Mouse (Mus musculus): Measurements from ENCODE around the gene Msi2.

Gene Msi2

DNA sequence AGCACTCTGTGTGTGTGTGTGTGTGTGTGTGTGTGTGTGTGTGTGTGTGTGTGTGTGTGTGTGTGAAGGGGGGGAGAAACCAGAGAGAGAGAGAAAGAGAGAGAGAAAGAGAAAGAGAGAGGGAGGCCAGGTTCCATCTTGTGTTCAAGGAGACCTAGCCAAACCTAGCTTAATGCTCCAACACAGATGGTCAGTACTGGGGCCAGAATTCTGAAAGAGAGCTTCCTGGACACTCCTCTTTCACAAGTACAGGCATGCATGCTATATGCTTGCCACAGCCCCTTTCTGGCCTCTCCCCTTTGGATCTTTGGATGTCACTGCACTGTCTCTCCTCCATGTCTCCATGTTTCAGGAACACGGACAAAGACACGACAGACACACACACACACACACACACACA is 41.7 kb downstream of the Msi2 start:
- DNase-seq (ENCODE audit: low spot score in 2 of 2), result no peak

DNA sequence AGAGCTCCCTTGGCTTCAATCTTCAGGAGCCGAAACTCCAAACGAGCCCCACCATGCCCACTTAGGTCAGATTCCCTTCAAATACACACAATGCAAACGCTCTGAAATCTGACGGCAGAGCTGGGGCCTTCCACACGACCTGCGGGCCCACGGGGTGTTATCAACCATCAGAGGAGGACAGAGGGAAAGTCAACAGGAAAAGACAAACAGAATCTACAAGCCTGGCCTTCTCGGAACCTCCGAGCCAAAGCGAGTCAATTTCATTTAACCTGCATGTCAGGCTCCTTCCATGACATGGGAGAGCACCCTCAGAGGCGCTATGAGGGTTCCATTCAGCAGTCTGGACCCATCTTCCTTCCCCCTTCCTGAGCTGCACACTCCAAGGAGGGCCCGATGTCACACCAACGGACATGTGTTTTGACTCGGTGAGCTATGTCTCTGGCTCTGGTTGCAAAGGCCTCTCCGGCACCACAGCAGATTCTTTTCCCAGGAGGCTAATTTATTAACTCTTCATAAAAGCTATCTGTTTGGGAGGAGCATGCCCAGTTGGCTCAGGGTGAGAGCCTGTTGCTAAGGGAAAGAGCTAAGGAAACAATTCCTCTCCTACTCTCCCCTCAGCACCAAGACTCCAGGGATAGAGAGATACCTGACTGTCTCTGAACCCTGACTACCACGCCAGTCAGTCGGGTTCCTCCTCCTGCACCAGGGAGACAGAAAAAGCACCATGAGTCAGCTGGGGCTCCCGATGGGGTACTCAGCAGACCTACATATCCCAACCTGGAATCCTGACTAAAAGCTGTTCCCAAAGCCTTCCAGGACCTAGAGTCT is 42.6 kb downstream of the Msi2 start:
- no peak for DNase-seq (ENCODE audit: low spot score in 2 of 2)

DNA sequence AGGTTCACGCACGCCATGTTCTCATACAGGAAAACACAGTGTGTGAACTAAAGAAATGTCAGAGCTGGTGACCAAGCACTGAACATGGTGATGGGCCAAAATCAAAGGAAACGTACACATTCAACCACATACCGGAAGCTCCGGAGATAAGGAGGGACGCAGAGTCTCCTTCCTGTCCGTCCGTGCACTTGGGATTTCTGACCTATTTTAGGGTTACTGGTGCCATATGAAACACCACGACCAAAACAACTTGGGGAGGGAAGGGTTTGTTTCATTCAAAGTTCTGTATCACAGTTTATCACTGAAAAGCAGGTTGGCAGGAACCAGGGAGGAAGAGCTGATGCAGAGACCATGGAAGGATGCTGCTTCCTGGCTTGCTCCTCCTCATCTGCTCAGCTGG is 44.2 kb downstream of the Msi2 start:
- DNase-seq (ENCODE audit: low spot score in 2 of 2), result no peak

DNA sequence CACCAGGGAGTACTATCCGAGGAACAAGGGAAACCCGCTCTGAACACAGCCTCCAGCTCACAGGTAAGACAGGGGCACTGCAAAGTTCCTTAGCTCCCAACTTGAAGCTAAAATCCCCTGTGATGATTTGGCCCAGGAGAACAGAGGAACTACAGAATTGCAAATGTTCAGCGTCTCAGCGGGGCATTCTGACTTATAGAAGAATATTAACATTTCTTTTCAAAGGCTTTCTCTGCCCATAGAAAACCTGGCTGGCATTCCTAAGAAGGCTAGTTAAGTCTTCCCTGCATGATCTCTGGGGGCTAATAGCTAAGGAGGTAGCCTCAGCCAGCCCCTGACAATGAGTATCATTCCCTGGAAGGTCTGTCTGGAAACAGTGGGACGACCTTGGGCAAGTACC is 47.4 kb downstream of the Msi2 start:
- no peak for DNase-seq (ENCODE audit: low spot score in 2 of 2)

DNA sequence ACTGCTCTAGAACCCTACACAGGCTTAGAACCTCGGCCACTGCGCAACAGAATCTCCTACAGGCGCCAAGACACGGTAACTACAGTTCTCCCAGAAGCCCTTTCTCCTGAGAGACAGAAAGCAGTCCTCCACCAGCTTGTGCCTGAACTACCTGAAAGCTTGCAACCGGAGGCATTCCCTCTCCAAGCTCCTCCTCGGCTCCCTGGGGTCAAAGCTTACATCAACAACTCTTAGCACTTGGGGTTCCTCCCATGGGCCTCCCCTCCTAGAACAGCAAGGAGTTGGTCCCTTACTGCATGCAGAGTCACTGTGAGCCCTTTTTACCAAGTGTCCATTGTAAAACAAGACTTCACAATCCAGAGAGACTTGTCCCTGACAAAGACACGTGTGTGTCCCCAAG is 49.2 kb downstream of the Msi2 start:
- DNase-seq (ENCODE audit: low spot score in 2 of 2), result no peak

DNA sequence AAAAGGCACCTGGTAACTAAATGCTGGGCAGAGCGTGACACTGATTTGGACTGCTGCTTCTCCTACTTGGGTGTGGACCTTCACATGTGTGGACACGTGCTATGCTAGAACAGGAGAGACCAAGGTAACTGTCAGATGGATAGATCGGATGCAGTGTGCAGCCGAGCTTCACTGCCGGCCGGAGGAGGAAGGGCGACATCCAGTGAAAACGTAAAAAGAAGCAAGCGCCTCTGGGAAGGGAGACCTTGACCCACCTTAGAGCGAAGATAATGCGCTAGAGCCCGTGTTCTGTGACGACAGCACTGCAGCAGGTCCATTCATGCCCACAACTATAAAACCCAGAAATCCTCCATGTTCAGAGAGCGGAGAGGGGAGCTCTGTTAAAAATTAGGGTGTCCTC is 50.0 kb downstream of the Msi2 start:
- no peak for DNase-seq (ENCODE audit: low spot score in 2 of 2)

DNA sequence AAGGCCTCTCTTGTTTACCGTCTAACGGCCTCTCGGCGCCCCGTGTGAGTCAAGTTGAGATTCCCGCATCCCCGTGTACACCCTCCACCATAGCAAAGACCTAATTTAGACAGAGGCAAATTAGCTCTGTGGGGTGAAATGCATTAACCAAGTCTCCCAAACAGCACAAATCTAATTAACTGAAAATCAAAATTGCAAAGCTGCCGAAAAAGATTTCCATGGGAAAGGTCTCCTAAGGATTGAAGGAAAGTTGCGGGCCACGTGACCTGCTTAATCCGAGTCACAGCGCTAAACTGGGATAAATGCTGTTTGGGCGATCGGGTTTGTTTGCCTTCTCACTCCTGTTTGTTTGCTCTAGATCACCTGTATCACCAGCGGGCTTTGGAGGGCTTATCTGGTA is 52.5 kb downstream of the Msi2 start:
- no peak for DNase-seq (ENCODE audit: low spot score in 2 of 2)

DNA sequence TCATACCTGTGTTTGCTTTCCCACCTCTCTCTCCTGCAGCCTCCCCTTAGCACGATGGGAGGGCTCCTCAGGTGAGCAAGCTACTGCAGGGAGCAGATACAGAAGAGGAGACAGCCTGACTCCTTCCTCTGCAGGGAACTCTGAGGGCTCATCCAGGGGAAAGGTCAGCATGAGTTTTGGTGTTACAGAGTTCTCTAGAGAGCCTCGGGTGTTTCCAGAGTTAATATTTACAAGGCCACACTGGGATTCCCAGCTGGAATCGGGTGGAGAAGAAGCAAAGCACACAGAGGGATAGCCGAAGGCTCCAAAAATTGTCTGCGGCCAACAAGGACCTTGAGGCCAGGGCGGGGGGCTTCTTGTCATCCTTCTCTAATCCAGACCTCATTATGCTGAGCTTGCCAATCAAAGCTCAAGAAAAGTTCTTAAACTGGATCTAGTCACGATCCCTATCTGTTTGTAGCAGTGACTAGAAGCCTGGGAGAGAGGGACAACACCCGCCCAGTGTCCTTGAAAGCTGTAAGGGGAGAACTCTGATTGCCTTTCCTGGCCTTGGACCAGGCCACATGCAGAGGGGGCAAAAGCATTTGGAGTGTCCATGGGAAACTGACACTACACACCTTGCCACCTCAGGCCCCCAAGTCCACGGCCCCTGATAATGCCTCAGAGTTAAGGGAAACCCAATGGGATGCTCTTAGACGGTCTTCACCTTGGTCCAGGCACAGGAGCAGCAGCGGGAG is 56.7 kb downstream of the Msi2 start:
- no peak for DNase-seq (ENCODE audit: low spot score in 2 of 2)

DNA sequence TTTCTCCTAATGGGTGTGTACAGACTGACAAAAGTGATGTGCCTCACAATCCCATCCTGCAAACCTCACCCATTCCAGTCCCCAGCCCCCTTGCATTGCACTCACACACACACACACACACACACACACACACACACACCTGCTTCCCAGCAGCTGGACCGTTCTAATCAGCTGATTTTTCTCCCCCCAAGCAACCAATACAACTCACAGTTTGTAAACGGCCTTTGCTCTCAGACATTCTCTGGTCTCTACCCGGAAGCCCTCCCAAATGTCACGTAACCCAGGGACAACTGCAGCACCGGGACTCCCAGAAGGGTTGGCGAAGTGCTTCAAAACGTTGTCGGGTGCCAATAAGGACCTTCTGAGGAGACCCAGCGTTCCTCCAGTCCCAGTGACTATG is 57.9 kb downstream of the Msi2 start:
- no peak for DNase-seq (ENCODE audit: low spot score in 2 of 2)

DNA sequence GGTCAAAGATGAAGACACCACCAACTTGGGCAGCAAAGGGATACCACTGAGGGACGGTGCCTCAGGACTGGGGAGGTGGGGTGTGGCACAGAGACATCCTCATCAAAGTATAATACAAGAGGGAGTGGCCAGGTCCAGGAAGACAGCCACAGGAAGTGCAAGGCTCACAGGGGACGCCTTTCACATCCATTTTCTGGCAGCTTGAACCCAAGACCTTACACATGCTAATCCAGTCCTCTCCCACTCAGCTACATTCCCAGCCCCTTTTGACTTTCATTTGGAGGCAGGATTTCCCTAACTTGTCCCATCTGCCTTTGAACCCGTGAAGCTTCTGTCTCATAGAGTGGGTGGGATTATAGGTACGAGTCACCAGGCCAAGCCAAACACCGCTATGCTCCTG is 59.4 kb downstream of the Msi2 start:
- DNase-seq (ENCODE audit: low spot score in 2 of 2), result no peak

DNA sequence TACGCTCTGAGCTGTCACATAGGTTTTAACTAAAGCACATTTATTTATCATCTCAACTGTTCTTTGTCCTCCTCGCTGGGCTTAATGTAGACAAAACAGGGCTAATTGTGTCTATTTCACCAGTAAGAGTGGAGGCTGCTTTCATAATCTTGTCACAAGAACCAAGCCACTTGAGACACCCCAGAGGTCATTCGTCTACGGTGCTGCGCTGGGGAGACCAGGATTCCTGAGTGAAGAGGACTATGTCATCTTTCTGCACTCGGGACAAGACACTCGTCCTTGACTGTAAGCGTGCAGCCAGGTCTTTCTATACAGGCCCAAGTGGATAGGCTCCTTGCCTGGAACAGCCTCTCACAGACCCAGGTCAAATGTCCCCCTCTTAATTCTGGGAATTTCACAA is 62.5 kb downstream of the Msi2 start:
- DNase-seq (ENCODE audit: low spot score in 2 of 2), result no peak

DNA sequence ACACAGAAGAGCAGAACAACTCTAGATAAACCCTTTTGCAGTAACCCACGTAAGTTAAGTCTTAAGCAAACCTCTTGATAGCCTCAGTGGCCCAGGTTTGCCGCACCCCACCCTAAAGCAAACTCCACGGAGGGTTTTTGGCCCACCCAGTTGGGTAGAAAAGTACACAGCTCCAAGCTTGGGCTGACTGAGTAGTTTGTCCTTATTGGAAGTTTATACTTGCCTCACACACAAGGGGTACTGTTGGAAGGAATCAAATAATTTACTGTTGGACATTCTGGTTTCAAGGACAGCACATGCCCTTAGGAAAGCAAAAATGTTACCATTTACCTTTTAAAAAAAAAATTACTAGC is 63.1 kb downstream of the Msi2 start:
- DNase-seq (ENCODE audit: low spot score in 2 of 2), result no peak

DNA sequence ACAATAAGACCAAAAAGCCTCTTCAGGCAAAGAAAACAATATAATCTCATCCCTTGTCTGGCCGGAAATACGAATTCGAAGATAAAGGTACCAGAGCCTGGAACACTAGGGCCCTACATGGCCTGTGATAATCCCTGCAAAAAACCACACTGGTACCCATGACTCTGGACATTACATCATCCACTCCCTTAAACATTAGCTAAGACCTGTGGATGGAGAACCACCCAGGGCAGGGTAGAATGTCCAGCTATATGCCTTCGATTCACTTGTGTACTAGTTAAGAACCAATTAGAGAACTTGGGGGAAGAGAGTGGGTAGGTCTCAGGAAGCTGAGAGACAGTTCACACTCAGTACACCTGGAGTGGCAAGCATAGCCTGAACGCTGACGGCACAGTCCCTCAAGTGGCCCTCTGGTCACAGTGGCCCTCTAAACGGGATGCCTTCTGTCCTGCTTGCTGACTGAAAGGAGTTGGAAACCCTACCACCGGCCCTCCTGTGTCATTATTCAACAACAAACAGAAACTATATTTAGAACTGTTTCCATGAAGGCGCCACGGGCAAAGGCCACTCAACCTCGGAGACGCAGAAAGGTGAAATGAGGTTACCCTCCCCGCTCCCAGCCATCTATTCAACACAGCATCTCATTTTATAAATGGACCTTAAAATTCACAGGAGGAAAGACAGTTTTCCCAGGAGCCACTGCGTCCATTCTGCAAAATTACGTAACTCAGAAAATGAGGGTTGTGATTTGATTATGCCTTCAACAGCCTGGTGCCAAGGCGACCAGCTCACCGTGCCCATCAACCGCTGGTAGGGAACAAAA is 63.7 kb downstream of the Msi2 start:
- DNase-seq (ENCODE audit: low spot score in 2 of 2), result no peak

DNA sequence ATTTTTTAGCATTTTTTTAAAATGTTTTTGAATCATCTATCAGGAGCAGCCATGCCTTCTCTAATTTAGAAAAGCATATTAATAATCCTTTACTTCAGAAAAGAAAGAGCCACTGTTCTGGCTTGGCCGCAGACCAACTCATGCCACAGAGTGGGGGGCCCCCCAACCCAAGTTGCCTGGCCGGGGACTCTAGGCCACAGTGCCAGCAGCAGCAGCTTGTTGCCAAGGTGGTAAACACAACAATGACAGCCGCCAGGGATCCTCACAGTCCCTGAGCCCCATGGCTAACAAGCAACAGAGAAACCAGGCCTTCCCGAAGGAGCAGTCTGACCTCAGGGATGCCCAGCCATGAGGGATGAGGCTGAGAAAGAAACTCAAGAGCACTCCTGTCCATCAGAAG is 68.0 kb downstream of the Msi2 start:
- no peak for DNase-seq (ENCODE audit: low spot score in 2 of 2)

DNA sequence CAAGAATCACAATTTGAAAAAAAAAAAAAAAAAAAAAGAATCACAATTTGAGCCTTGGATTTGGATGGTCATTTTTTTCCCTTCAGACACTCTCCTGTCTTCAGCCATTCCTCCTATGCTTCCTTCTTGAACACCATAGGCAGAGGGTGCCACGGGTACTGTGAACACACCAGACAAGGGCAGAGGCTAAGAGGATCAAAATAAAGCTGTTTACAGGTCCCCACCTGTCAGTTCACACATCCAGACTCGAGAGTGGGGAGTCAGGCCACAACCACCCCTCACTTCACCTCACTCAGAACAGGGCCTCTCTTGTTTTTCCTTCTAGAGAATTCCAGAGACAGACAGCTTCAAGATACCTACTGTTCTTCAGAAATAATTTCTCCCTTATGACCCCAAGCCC is 69.3 kb downstream of the Msi2 start:
- no peak for DNase-seq (ENCODE audit: low spot score in 2 of 2)

DNA sequence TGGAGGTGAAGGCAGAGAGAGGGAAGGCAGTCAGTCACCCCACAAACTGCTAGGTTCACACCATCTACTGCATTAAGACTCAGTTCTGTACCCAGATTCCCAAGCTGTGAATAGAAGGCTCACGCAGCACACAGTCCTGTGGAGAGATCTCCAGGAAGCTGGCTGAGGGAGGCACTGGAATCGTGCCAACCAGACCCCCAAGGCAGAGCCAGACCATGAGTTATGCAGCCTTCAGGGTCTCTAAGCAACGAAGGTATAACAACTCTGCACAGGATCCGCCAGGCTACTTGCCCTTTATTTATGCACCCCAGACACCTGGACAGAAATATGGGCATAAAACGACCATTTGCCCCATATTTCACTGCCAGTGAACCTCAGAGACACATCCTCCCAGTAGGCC is 69.9 kb downstream of the Msi2 start:
- no peak for DNase-seq (ENCODE audit: low spot score in 2 of 2)

DNA sequence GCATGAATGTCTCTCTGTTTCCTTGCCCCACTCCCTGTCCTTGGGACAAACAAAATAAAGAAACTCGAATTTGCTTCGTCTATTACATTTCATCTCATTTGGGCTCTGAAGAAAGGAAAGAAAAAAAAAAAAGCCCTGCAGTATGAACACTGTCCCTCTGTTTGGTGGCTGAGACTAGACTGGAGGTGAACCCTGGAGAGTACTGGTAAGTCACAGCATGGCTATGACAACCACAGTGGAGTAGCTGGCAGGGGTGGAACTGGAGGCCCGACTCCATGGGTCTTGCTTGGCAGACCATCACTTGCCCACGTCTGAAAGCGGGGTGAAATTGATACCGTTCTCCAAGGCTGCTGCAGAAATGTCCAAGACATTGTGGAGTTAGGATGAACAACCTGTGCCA is 71.8 kb downstream of the Msi2 start:
- no peak for DNase-seq (ENCODE audit: low spot score in 2 of 2)

DNA sequence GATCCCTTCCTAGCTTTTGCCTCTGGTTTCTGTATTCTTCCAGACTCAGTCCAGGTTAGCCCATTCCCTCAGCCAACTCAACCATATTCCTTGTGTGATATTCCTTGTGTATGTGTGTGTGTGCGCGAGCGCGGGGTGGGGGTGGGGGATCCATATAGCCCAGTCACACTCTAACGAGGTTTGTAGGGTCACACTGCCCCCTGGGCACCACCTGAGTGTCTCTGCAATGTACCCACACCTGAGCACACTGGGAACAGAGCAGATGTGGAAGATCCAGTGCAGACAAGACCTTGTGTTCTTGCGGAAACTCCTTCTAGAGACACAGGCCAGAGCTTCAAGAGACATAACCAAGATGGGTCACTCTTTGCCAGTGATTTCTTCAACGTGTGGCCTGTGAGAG is 72.5 kb downstream of the Msi2 start:
- no peak for DNase-seq (ENCODE audit: low spot score in 2 of 2)

DNA sequence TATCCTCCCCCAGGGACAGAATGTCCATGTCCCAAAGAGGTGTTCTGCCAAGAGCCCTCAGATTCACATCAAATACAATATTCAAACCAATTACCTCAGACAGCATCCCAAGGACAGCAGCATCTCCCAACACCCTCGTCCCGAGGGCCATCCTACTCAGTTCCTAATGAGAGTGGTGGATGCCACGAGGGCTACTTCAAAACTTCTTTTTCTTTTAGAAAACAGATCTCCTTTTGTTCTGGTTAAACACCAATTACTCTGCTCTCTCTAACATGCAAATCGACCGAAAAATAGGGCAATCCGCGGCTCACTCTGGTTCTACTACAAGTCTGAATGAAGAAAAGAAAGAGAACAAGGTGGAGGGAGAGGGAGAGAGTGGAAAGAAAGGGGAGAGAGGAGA is 73.6 kb downstream of the Msi2 start:
- DNase-seq (ENCODE audit: low spot score in 2 of 2), result no peak

DNA sequence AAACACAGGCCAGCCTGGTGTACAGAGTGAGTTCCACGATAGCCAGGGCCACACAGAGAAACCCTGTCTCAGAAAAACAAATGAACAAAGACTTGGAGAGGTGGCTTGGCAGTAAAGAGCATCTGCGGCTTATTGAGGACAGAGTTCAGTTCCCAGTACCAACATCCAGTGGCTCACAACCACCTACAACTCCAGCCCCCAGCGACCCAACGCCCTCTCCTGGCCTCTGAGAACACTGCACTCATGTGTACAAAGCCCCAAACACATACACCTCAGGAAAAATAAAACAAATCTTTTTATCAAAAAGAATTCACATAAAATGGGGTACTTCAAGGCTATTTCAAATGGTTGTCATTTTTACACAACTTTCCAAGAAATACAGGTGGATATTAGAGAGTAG is 78.5 kb downstream of the Msi2 start:
- DNase-seq (ENCODE audit: low spot score in 2 of 2), result no peak

DNA sequence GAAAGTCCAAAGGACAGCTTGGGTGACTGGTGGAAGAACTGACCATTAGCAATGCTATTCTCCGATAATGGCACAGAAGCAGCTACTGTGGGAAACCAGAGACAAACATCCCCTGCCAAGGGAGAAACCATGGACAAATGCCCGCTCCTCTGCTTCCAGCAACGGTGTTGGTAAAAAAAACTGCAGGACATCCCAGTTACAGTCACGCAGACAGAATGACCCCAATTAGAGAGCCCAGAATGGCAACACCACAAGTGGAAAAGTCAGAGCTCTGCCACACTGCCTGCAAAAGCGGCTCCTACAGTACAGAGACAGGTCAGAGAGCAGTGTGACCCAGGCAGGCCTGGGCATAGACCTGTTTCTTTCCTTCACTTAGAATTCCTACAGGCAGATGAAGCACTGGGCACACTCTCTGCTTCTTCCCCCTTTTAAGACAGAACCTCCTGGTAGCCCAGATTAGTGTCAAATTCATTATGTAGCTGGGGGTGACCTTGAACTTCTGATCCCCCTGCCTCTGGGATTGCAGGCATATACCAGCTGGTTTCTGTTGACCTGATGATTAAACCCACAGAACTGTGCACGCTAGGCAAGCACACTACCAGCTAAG is 79.3 kb downstream of the Msi2 start:
- DNase-seq (ENCODE audit: low spot score in 2 of 2), result no peak

DNA sequence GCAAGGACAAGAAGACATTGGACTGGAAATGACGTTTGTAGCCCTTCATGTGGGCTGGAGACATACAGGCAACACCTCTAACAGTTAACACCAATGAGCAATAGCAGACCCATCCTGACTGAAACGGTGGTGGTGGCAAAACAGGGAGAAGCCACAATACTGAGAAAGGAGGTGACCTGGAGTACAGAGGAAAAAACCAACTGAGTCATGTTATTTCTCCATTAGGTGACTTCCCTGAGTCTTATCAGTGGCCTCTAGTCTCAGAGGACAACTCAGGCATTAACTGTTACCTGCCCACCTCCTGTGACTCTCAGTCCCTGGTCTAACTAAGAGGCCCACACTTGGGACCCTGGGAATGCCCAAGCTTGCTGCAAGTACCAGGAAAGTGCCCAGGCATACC is 80.1 kb downstream of the Msi2 start:
- no peak for DNase-seq (ENCODE audit: low spot score in 2 of 2)
